Mouse (Mus musculus) midbrain, embryonic 11.5 days (tissue): Measurements from ENCODE around the gene Nfkbid. TPM values are rescaled to one million over a fixed set of nuclear protein-coding genes. Genes with fewer than 3 reads are reported as not detected.
"Not testable (repeated sequence)": the region's sequence is repeated elsewhere in the genome, so short reads cannot be mapped to it uniquely, and the experiment has no call there.

ENCODE experiments used
- ATAC-seq: fragments of 200-750 bp; cut with Nextera tagmentation; 2 replicates; pipeline ENCODE4 v1.8.0; 2017; ENCODE audit warnings: moderate TSS enrichment, moderate library complexity; ENCODE audit not compliant: low FRiP score
- DNase-seq: peaks from one replicate; pipeline ENCODE4 v3.0.0; 2015; ENCODE audit warnings: low spot score; ENCODE audit errors: missing footprints
- H3K27ac ChIP-seq: fragments of 300-500 bp; sonication (generic); 2 replicates; pipeline ENCODE4 v1.5.1; 2014; ENCODE audit warnings: low read depth, low read length
- H3K27me3 ChIP-seq: fragments of 300-500 bp; sonication (generic); 2 replicates; pipeline ENCODE4 v1.6.1; 2014; ENCODE audit warnings: mild to moderate bottlenecking, low read length, moderate library complexity, mixed read lengths; ENCODE audit not compliant: control insufficient read depth, insufficient read depth
- H3K36me3 ChIP-seq: fragments of 300-500 bp; sonication (generic); 2 replicates; pipeline ENCODE4 v1.6.1; 2014; ENCODE audit warnings: mild to moderate bottlenecking, low read length, moderate library complexity, mixed read lengths; ENCODE audit not compliant: control insufficient read depth, insufficient read depth
- H3K4me1 ChIP-seq: fragments of 300-500 bp; sonication (generic); 2 replicates; pipeline ENCODE4 v1.6.1; 2014; ENCODE audit warnings: low read length; ENCODE audit not compliant: control insufficient read depth, insufficient read depth
- H3K4me2 ChIP-seq: fragments of 300-500 bp; sonication (generic); 2 replicates; pipeline ENCODE4 v1.6.1; 2014; ENCODE audit warnings: mild to moderate bottlenecking, moderate library complexity
- H3K4me3 ChIP-seq: fragments of 300-500 bp; sonication (generic); 2 replicates; pipeline ENCODE4 v1.5.1; 2014; ENCODE audit warnings: low read depth, low read length
- H3K9ac ChIP-seq: fragments of 300-500 bp; sonication (generic); 2 replicates; pipeline ENCODE4 v1.6.1; 2014; ENCODE audit warnings: low read length
- H3K9me3 ChIP-seq: fragments of 300-500 bp; sonication (generic); 2 replicates; pipeline ENCODE4 v1.6.1; 2016; ENCODE audit warnings: low read length; ENCODE audit not compliant: control insufficient read depth
- WGBS: fragments of 180-500 bp; shearing (Covaris S2); extraction: QIAGEN DNeasy Blood & Tissue Kit; methylation state at CpG from one replicate; pipeline ENCODE4 v1.1.7; 2014; 5-methylcytosine and 5-hydroxymethylcytosine counted together
- polyA plus RNA-seq: library from polyadenylated mRNA; unstranded; fragments of >200 nt; fragmentation: Nextera tagmentation; extraction: Ambion mirVana; gene quantifications from 2 replicates; pipeline ENCODE4 v1.2.1, GENCODE M21; 2014

Nfkbid gene
- polyA plus RNA-seq, 1 experiment from 2014 or later: 1.2 TPM

DNA sequence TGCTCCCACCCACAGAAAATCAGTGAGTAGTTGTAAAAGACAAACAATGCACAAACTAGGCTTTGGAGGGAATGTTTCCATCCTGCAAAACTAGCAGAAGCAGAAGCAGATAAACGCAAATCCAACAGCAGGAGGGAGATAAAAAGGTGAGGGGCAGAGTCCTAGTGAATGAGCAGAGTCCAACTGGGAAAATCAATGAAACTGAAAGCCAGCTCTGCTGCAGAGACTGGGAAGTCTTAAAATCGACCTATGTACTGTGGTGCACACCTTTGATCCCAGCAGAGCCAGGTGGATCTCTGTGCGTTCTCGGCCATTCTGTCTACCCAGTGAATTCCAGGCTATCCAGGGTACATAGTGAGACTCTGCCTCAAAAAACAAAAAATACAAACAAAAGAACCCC lies 53.5 kb downstream of the Nfkbid start:
- Histone ChIP-seq H3K9ac (no peak overlapping the region), H3K4me3 (no peak overlapping the region), H3K4me1 (peaks cover 7% of the 10 kb centered on the region), H3K4me2 (no peak overlapping the region), H3K27ac (no peak overlapping the region), H3K27me3 (no peaks in the 10 kb centered on the region), H3K36me3 (no peaks in the 10 kb centered on the region), H3K9me3 (no peaks in the 10 kb centered on the region)
- DNase-seq (peak; percentile 31), ATAC-seq (no peak)
- 75% methylated on average over 4 of the region's 4 CpGs for WGBS

GRCm38 (mm10) chr7:30476136-30476535 lies 54.6 kb downstream of the Nfkbid start:
- not testable (repeated sequence) for ATAC-seq, H3K27me3 ChIP-seq, H3K4me3 ChIP-seq, DNase-seq, H3K9me3 ChIP-seq, H3K27ac ChIP-seq, H3K9ac ChIP-seq, H3K4me1 ChIP-seq, H3K36me3 ChIP-seq, H3K4me2 ChIP-seq
- 90% methylated on average over 7 of the region's 7 CpGs for WGBS

DNA sequence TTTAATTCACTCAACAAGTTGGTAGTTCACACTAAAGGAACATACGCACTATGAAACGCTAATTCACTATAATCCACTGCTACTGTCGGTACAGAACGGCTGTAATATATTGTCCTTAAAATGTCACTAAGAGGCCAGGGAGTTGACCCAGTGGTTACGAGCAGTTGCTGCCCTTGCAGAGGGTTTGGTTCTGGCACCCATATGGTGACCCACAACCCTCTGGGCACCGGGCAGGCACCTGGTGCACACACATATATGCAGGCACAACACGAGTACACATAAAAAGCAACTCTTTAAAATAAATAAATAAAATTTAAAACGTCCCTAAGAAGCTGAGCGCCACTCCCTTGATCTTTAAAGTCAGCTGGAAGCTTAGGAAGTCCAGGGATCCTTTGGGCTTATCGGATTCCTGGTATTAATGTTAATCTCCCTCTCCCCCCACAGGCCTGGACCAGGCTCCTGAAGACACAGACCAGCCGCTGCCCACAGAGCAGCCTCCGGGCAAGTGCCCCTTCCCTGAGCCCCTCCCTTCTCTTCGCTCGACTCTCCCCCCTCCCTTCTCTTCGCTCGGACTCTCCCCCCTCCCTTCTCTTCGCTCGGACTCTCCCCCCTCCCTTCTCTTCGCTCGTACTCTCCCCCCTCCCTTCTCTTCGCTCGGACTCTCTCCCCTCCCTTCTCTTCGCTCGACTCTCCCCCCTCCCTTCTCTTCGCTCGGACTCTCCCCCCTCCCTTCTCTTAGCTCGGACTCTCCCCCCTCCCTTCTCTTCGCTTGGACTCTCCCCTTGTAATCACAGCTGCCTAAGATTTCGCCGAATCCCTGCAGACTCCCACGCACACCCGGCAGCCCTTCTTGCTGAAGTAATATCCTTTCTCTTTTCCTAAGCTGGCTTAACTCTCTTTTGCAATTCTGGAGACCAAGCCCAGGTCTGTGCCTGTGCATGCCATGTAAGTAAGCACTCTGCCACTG lies 56.2 kb downstream of the Nfkbid start:
- H3K27ac ChIP-seq: peak overlapping the region; percentile 47; the same call in 1 of the 2 replicates
- H3K36me3 ChIP-seq: no peaks in the 10 kb centered on the region
- 11% methylated on average over 32 of the region's 32 CpGs for WGBS
- H3K9ac ChIP-seq: peak overlapping the region; percentile 43
- ATAC-seq: peak; percentile 87
- H3K9me3 ChIP-seq: no peaks in the 10 kb centered on the region
- H3K27me3 ChIP-seq: no peaks in the 10 kb centered on the region
- DNase-seq: peak; percentile 91
- H3K4me1 ChIP-seq: peaks cover 7% of the 10 kb centered on the region
- peak overlapping the region; percentile 40 for H3K4me2 ChIP-seq
- peak overlapping the region; percentile 22 for H3K4me3 ChIP-seq

Other genes starting within 250 kb of the Nfkbid start
- gene Cox7a1, start 237.6 kb upstream of the Nfkbid start, polyA plus RNA-seq: 3.5 and 4.1 TPM in 2 replicates
- 39.0 and 43.9 TPM in 2 replicates for gene Capns1, start 222.9 kb upstream of the Nfkbid start, polyA plus RNA-seq
- gene Polr2i, start 189.8 kb upstream of the Nfkbid start, polyA plus RNA-seq: 149 and 163 TPM in 2 replicates
- 255 and 260 TPM in 2 replicates for gene Tbcb, start 189.5 kb upstream of the Nfkbid start, polyA plus RNA-seq
- gene Ovol3, start 186.0 kb upstream of the Nfkbid start, polyA plus RNA-seq: not detected in 2 replicates
- gene Thap8, start 141.6 kb upstream of the Nfkbid start, polyA plus RNA-seq: 0.19 and 0.28 TPM in 2 replicates
- gene Wdr62, start 141.3 kb upstream of the Nfkbid start, polyA plus RNA-seq: 11.3 and 11.5 TPM in 2 replicates
- gene Clip3, start 130.0 kb upstream of the Nfkbid start, polyA plus RNA-seq: 66.6 and 92.0 TPM in 2 replicates
- gene Alkbh6, start 113.0 kb upstream of the Nfkbid start, polyA plus RNA-seq: 84.3 and 86.0 TPM in 2 replicates
- gene Syne4, start 106.9 kb upstream of the Nfkbid start, polyA plus RNA-seq: 8.2 and 8.4 TPM in 2 replicates
- 0.52 TPM in 1 of 2 replicates, not detected in the other for gene E130208F15Rik, start 100.0 kb upstream of the Nfkbid start, polyA plus RNA-seq
- gene Sdhaf1, start 97.8 kb upstream of the Nfkbid start, polyA plus RNA-seq: 23.1 and 24.5 TPM in 2 replicates
- 5.3 and 5.9 TPM in 2 replicates for gene Lrfn3, start 59.0 kb upstream of the Nfkbid start, polyA plus RNA-seq
- gene Tyrobp, start 8.0 kb upstream of the Nfkbid start, polyA plus RNA-seq: 16.6 and 19.7 TPM in 2 replicates
- gene Hcst, start 1.9 kb upstream of the Nfkbid start, polyA plus RNA-seq: 0.43 and 0.45 TPM in 2 replicates
- gene Aplp1, start 23.8 kb downstream of the Nfkbid start, polyA plus RNA-seq: 128 and 134 TPM in 2 replicates
- gene Kirrel2, start 36.0 kb downstream of the Nfkbid start, polyA plus RNA-seq: 0.58 and 0.61 TPM in 2 replicates
- not detected in 2 replicates for gene Nphs1, start 36.6 kb downstream of the Nfkbid start, polyA plus RNA-seq
- gene Prodh2, start 71.9 kb downstream of the Nfkbid start, polyA plus RNA-seq: not detected in 2 replicates
- 32.0 and 41.1 TPM in 2 replicates for gene Arhgap33, start 113.3 kb downstream of the Nfkbid start, polyA plus RNA-seq
- gene Hspb6, start 130.4 kb downstream of the Nfkbid start, polyA plus RNA-seq: 4.2 and 4.6 TPM in 2 replicates
- 11.3 and 11.5 TPM in 2 replicates for gene Proser3, start 130.6 kb downstream of the Nfkbid start, polyA plus RNA-seq
- gene Lin37, start 138.1 kb downstream of the Nfkbid start, polyA plus RNA-seq: 48.7 and 49.7 TPM in 2 replicates
- 90.7 and 94.8 TPM in 2 replicates for gene U2af1l4, start 141.6 kb downstream of the Nfkbid start, polyA plus RNA-seq
- 6.9 and 7.5 TPM in 2 replicates for gene Gm49396, start 141.6 kb downstream of the Nfkbid start, polyA plus RNA-seq
- gene Psenen, start 141.9 kb downstream of the Nfkbid start, polyA plus RNA-seq: 98.0 and 110 TPM in 2 replicates
- 4.0 and 4.1 TPM in 2 replicates for gene Igflr1, start 143.7 kb downstream of the Nfkbid start, polyA plus RNA-seq
- 10.3 and 10.7 TPM in 2 replicates for gene Kmt2b, start 167.0 kb downstream of the Nfkbid start, polyA plus RNA-seq
- 0.21 and 0.25 TPM in 2 replicates for gene Zbtb32, start 177.2 kb downstream of the Nfkbid start, polyA plus RNA-seq
- 0.67 and 1.0 TPM in 2 replicates for gene Upk1a, start 191.1 kb downstream of the Nfkbid start, polyA plus RNA-seq
- gene Cox6b1, start 204.4 kb downstream of the Nfkbid start, polyA plus RNA-seq: 791 and 797 TPM in 2 replicates
- gene Etv2, start 214.1 kb downstream of the Nfkbid start, polyA plus RNA-seq: not detected in 2 replicates
- 112 and 138 TPM in 2 replicates for gene Rbm42, start 228.6 kb downstream of the Nfkbid start, polyA plus RNA-seq
- gene Haus5, start 243.3 kb downstream of the Nfkbid start, polyA plus RNA-seq: 51.0 and 52.4 TPM in 2 replicates
- gene Pmis2, start 249.9 kb downstream of the Nfkbid start, polyA plus RNA-seq: not detected in 2 replicates